Mouse (Mus musculus) embryonic fibroblast, embryonic 13.5 days (primary cell): Measurements from ENCODE around the gene Gm49318. TPM values are rescaled to one million over a fixed set of nuclear protein-coding genes. Genes with fewer than 3 reads are reported as not detected.
"Not testable (repeated sequence)": the region's sequence is repeated elsewhere in the genome, so short reads cannot be mapped to it uniquely, and the experiment has no call there.

Experiments used
- H3K27ac ChIP-seq: 2 replicates; pipeline ENCODE4 v1.5.1; 2012; ENCODE audit warnings: low read length, control low read depth, inconsistent platforms; ENCODE audit not compliant: insufficient read depth
- H3K4me1 ChIP-seq: 2 replicates; pipeline ENCODE4 v1.6.1; 2011; ENCODE audit warnings: low read length; ENCODE audit not compliant: control insufficient read depth, insufficient read depth
- H3K4me3 ChIP-seq: 2 replicates; pipeline ENCODE4 v1.5.1; 2011; ENCODE audit warnings: mild to moderate bottlenecking, control low read depth, low read length; ENCODE audit not compliant: insufficient read depth
- CTCF ChIP-seq: IDR thresholded peaks from 2 replicates; pipeline ENCODE4 v1.5.1; 2011; ENCODE audit warnings: mild to moderate bottlenecking, control low read depth, low read length, moderate library complexity, borderline replicate concordance; ENCODE audit not compliant: insufficient read depth
- POLR2A ChIP-seq: IDR thresholded peaks from 2 replicates; pipeline ENCODE4 v1.6.1; 2011; ENCODE audit warnings: low read depth, mild to moderate bottlenecking, control low read depth, low read length, moderate library complexity
- polyA plus RNA-seq: library from polyadenylated mRNA; stranded (reverse); fragments of >200 nt; gene quantifications from 2 replicates; pipeline ENCODE4 v1.2.4, GENCODE M21; 2011; ENCODE audit warnings: low read depth; ENCODE audit not compliant: missing spikeins, insufficient read length

Gm49318 gene
- polyA plus RNA-seq, 1 experiment, result not detected

DNA sequence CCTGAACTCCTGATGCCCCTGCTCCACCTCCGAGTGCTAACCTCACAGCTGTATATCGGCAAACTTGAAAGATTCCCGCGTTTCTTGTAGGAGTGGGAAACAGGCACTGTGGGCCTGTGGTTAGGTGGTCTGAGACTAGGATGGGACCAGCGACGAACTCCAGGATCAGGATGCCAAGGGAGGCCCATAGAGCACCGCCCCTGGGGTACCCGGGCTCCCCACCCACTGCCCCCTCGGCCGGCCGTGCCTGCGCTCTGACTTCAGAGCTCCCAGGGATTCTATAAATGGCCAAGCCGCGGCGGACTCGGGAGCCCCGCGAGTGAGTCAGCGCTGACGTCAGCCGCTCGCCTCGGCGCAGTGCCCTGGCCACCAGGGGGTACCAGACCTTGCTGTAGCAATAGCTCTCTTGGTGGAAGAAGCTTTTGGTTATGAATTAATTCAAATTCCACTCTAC is 24.8 kb upstream of the Gm49318 start:
- peak overlapping the region; percentile 1; the same call in 1 of the 2 replicates for H3K4me3 ChIP-seq
- peak overlapping the region; percentile 24; the same call in 1 of the 2 replicates for H3K27ac ChIP-seq
- H3K4me1 ChIP-seq, result no peaks in the 10 kb centered on the region
- TF ChIP-seq CTCF, result peak; percentile 78
- peak; percentile 31; the same call in 1 of the 2 replicates for TF ChIP-seq POLR2A

DNA sequence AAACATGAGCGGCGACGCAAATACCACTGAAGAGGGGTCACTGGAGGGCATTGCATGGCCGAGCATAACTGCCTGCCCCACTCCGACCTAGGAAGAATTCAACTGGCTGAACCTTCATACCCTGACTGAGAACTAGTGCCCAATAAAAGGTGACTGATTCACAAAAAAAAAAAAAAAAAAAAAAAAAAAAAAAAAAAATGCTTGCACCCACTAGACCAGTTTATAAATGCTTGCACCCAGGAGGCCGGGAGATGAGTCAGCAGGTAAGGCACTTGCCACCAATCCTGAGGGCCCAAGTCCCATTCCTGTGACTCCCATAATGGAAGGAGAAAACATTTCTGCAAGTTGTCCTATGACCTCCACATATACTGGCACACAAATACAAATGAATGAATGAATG is 21.7 kb upstream of the Gm49318 start:
- 0 out of 2 replicates have a peak, but pooled peaks cover 2% of the 10 kb centered on the region for H3K4me1 ChIP-seq
- no peak for TF ChIP-seq POLR2A
- TF ChIP-seq CTCF, result no peak
- H3K4me3 ChIP-seq, result no peak overlapping the region
- H3K27ac ChIP-seq, result no peak overlapping the region

GRCm38 (mm10) chr9:22089986-22090385 is 18.9 kb upstream of the Gm49318 start:
- H3K27ac ChIP-seq, result peak overlapping the region; percentile 30; the same call in 1 of the 2 replicates
- H3K4me1 ChIP-seq, result 0 out of 2 replicates have a peak, but pooled peaks cover 5% of the 10 kb centered on the region
- no peak overlapping the region for H3K4me3 ChIP-seq
- TF ChIP-seq CTCF (no peak), POLR2A (no peak)

DNA sequence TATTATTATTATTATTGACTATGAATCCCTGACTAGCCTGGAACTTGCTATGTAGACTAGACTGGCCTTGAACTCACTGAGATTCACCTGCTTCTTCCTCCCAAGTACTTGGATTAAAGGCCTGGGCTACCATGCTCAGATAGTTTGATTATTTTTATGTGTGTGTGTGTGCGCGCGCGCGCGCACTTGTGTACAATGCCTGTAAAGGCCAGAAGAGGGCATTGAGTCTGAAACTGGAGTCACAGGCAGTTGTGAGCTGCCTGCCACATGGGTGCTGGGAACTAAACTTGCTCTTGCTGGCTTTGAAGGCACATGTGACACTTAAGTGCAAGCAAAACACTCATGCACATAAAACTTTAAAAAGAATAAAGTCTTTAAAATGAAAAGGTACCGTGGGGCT is 18.2 kb upstream of the Gm49318 start:
- Histone ChIP-seq H3K27ac (peak overlapping the region; percentile 27; the same call in 1 of the 2 replicates), H3K4me1 (0 out of 2 replicates have a peak, but pooled peaks cover 5% of the 10 kb centered on the region), H3K4me3 (no peak overlapping the region)
- no peak for TF ChIP-seq POLR2A
- TF ChIP-seq CTCF, result no peak

DNA sequence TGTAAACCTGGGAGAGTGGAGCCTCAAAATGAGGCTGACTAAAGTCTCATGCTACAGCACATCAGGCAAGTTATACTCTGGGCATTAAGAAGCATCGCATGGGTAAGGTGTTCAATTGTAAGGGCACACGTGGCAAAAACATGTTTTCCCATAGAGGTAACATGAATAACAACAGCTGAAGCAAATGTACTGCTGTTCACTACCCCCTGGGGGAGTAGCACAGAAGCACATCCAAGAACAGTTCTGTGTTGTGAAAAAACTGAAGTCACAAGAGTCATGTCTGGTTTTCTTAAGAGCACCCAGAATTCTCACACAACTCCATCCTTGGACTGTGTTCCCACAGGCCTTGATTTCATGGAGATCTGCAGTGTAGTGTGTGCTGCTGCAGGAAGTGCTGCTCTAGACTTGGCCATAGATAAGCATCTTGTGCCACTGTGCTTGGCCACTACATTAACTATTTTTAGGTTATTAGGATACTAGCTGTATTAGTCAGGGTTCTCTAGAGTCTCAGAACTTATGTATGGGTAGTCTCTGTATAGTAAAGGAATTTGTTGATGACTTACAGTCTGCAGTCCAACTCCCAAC is 16.1 kb upstream of the Gm49318 start:
- peak overlapping the region; percentile 89 for H3K27ac ChIP-seq
- no peak overlapping the region for H3K4me3 ChIP-seq
- 0 out of 2 replicates have a peak, but pooled peaks cover 5% of the 10 kb centered on the region for H3K4me1 ChIP-seq
- no peak for TF ChIP-seq POLR2A

DNA sequence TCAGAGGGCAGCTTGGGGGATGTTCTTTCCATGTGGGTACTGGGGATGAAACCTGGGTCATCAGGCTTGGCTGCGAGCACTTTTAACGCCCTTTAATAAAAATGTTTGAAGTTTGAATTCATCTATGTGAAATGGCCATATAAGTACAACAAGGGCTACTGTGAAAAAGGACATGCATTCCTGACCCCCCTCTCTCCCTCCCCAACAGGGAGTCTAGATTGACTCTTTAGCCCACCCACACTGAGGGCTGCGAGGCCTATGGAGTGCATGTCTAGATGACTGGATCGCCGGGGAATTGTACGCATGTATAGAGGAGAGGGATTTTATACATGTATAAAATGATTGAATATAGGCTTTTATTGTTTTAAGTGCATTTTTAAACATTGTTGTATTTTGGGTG is 15.0 kb upstream of the Gm49318 start:
- no peak for TF ChIP-seq CTCF
- TF ChIP-seq POLR2A, result no peak; the same call in 1 of the 2 replicates
- H3K4me1 ChIP-seq, result 0 out of 2 replicates have a peak, but pooled peaks cover 5% of the 10 kb centered on the region
- peak overlapping the region; percentile 86 for H3K27ac ChIP-seq
- H3K4me3 ChIP-seq, result peak overlapping the region; percentile 62

DNA sequence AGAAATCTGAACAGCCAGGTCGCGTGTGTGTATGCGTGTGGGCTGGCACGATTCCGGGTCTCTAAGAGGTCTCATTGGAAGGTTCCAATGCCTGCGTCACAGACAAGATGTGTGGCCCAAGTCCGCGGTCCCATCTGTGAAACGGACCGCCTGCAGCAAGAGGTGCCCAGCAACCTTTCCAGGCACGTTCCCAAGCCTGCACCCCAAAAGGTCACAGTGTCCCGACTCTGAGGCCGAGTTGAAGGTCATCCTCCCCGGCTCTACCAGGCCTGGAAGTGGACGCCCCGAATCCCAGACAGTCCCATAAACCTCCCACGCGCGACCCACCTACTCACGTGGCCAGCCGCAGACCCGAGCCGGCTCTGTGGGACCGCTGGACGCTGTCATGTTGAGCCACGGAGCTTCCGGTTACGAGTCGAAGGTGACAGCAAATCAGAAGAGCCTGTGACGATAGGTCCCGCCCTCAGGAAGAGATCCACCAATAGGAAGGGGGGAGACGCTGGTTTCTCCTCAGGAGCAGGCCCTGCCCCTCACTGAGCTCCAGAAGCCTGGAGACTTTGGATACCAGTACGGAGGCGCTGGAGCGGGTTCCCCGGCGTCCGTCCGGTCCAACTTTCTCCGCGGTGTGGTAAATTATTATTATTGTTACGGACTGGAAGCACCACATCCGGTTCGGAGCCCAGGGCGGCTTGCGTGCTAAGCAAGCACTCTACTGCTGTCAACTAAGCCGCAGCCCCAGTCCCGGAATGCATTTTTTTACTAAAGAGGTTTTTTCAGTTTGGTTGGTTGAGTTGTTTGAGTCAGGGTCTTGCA is 14.2 kb upstream of the Gm49318 start, which contains the start of gene Ecsit:
Gene Ecsit (minus strand): TSS at position 417 of the 813 bp plus-strand sequence.
- TF ChIP-seq POLR2A, result peak; percentile 72
- no peak for TF ChIP-seq CTCF
- Histone ChIP-seq H3K4me1 (0 out of 2 replicates have a peak, but pooled peaks cover 4% of the 10 kb centered on the region), H3K4me3 (peak within 1 kb of the TSS; percentile 72), H3K27ac (peak within 1 kb of the TSS; percentile 86)

GRCm38 (mm10) chr9:22084667-22085021 is 13.6 kb upstream of the Gm49318 start:
- H3K27ac ChIP-seq, result no peak overlapping the region
- H3K4me3 ChIP-seq, result peak overlapping the region; percentile 72
- TF ChIP-seq POLR2A, result no peak
- no peak for TF ChIP-seq CTCF
- H3K4me1 ChIP-seq, result 0 out of 2 replicates have a peak, but pooled peaks cover 4% of the 10 kb centered on the region

DNA sequence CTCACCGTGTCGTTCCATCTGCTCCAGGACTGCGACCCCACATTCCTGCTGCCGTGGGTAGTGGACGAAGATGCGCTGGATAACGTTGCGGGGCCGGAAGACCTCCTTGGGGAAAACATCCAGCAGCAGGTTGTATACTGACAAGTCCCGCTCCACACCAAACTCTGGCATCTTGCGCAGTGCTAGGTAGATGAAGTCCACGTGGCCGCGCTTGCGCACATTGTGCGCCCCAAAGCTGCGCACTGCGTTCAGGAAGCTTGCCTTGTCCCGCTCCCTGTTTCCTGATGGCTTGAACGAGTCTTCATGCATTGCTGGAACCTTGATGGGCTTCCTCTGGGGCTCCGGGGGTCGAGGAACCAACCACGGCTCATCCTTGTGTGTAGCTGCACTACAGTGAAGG is 5.2 kb upstream of the Gm49318 start:
- no peak for TF ChIP-seq CTCF
- no peak for TF ChIP-seq POLR2A
- H3K4me1 ChIP-seq, result no peaks in the 10 kb centered on the region
- H3K27ac ChIP-seq, result no peak overlapping the region
- no peak overlapping the region for H3K4me3 ChIP-seq

DNA sequence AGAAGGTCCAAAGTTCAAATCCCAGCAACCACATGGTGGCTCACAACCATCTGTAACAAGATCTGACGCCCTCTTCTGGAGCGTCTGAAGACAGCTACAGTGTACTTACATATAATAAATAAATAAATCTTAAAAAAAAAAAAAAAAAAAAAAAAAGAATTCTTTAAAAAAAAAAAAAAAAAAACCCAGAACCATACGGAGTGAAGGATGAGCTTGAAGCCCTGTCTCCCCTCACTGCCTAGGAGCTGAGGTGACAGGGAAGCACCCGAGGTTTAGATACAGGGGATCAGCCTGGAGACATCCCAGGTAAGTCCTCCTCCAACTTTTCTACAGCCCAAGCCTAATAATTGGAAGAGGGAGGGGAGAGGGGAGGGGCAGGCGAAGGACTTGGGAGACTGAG is 4.7 kb upstream of the Gm49318 start:
- H3K4me3 ChIP-seq, H3K4me1 ChIP-seq, H3K27ac ChIP-seq: not testable (repeated sequence)
